Mouse (Mus musculus): ENCODE data around the gene Plcb1.

DNA sequence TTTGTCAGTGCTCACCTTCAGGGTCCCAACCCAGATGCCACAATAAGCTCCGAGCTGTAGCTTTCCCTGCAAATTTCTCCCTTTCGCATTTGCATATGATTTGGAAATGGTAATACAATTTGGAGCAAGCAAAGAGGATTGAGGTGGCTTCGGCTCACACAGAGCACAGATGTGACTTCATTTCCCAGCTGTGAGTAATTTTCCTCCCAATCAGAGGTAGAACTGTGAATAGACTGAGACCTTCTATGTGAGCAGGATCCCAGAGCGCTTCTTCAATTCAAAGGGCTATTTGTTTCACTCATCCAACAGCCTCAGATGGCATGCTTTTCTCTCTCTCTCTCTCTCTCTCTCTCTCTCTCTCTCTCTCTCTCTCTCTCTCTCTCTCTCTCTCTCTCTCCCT, 367.4 kb downstream of the Plcb1 start:
- TF ChIP-seq CTCF (IDR thresholded peaks at IDR 0.05; ENCODE audit: borderline replicate concordance, insufficient read depth, low read length), result no peak
- TF ChIP-seq POLR2A (IDR thresholded peaks at IDR 0.05; ENCODE audit: low read depth, low read length), result no peak
